Mouse (Mus musculus): Measurements from ENCODE around the gene Asz1. TPM values are rescaled to one million over a fixed set of nuclear protein-coding genes. Genes with fewer than 3 reads are reported as not detected.

The Asz1 gene
- polyA plus RNA-seq, 1 experiment, result not detected

GRCm38 (mm10) chr6:18051702-18052101 is 57.2 kb downstream of the Asz1 start:
- no peaks in the 10 kb centered on the region for H3K27me3 ChIP-seq (ENCODE audit: control insufficient read depth, insufficient read depth, low read length, poor library complexity, severe bottlenecking)
- no peaks in the 10 kb centered on the region for H3K9me3 ChIP-seq (replicated peaks; ENCODE audit: control insufficient read depth, insufficient read depth, low read length, poor library complexity, severe bottlenecking)
- H3K4me3 ChIP-seq (ENCODE audit: low read depth, low read length), result no peak overlapping the region
- H3K36me3 ChIP-seq (ENCODE audit: control insufficient read depth, insufficient read depth, low read length, poor library complexity, severe bottlenecking), result no peaks in the 10 kb centered on the region
- no peak overlapping the region for H3K27ac ChIP-seq (ENCODE audit: insufficient read depth, low read length)
- no peaks in the 10 kb centered on the region for H3K4me1 ChIP-seq (ENCODE audit: control insufficient read depth, insufficient read depth, low read length)
- H3K9ac ChIP-seq (ENCODE audit: low read depth, poor library complexity, severe bottlenecking), result no peak overlapping the region
- TF ChIP-seq EP300 (IDR thresholded peaks at IDR 0.05; ENCODE audit: insufficient read depth, low read depth, low read length), result no peak

GRCm38 (mm10) chr6:18044299-18044698 is 64.6 kb downstream of the Asz1 start:
- TF ChIP-seq EP300 (IDR thresholded peaks at IDR 0.05; ENCODE audit: insufficient read depth, low read depth, low read length), result no peak
- Histone ChIP-seq H3K9ac (ENCODE audit: low read depth, poor library complexity, severe bottlenecking) (no peak overlapping the region), H3K27me3 (ENCODE audit: control insufficient read depth, insufficient read depth, low read length, poor library complexity, severe bottlenecking) (no peaks in the 10 kb centered on the region), H3K4me1 (ENCODE audit: control insufficient read depth, insufficient read depth, low read length) (no peaks in the 10 kb centered on the region), H3K27ac (ENCODE audit: insufficient read depth, low read length) (no peak overlapping the region), H3K4me3 (ENCODE audit: low read depth, low read length) (no peak overlapping the region), H3K9me3 (replicated peaks; ENCODE audit: control insufficient read depth, insufficient read depth, low read length, poor library complexity, severe bottlenecking) (no peaks in the 10 kb centered on the region), H3K36me3 (ENCODE audit: control insufficient read depth, insufficient read depth, low read length, poor library complexity, severe bottlenecking) (no peaks in the 10 kb centered on the region)

GRCm38 (mm10) chr6:18043172-18043571 is 65.7 kb downstream of the Asz1 start:
- no peak for TF ChIP-seq POLR2A (IDR thresholded peaks at IDR 0.05; ENCODE audit: insufficient read depth, low read length)
- TF ChIP-seq CTCF (IDR thresholded peaks at IDR 0.05; ENCODE audit: low read depth, low read length), result no peak
- TF ChIP-seq EP300 (IDR thresholded peaks at IDR 0.05; ENCODE audit: insufficient read depth, low read depth, low read length), result no peak
- no peaks in the 10 kb centered on the region for H3K4me1 ChIP-seq (ENCODE audit: control insufficient read depth, insufficient read depth, low read length)
- H3K27ac ChIP-seq (ENCODE audit: insufficient read depth, low read length), result no peak overlapping the region
- H3K27me3 ChIP-seq (ENCODE audit: control insufficient read depth, insufficient read depth, low read length, poor library complexity, severe bottlenecking), result no peaks in the 10 kb centered on the region
- H3K9ac ChIP-seq (ENCODE audit: low read depth, poor library complexity, severe bottlenecking), result no peak overlapping the region
- no peaks in the 10 kb centered on the region for H3K9me3 ChIP-seq (replicated peaks; ENCODE audit: control insufficient read depth, insufficient read depth, low read length, poor library complexity, severe bottlenecking)
- H3K36me3 ChIP-seq (ENCODE audit: control insufficient read depth, insufficient read depth, low read length, poor library complexity, severe bottlenecking), result no peaks in the 10 kb centered on the region
- no peak overlapping the region for H3K4me3 ChIP-seq (ENCODE audit: low read depth, low read length)

GRCm38 (mm10) chr6:18032271-18032670 is 76.6 kb downstream of the Asz1 start:
- TF ChIP-seq CTCF (IDR thresholded peaks at IDR 0.05; ENCODE audit: low read depth, low read length), result no peak
- no peak for TF ChIP-seq EP300 (IDR thresholded peaks at IDR 0.05; ENCODE audit: insufficient read depth, low read depth, low read length)
- no peak for TF ChIP-seq POLR2A (IDR thresholded peaks at IDR 0.05; ENCODE audit: insufficient read depth, low read length)
- Histone ChIP-seq H3K27me3 (ENCODE audit: control insufficient read depth, insufficient read depth, low read length, poor library complexity, severe bottlenecking) (peaks cover 15% of the 10 kb centered on the region), H3K4me3 (ENCODE audit: low read depth, low read length) (no peak overlapping the region), H3K4me1 (ENCODE audit: control insufficient read depth, insufficient read depth, low read length) (no peaks in the 10 kb centered on the region), H3K27ac (ENCODE audit: insufficient read depth, low read length) (no peak overlapping the region), H3K9me3 (replicated peaks; ENCODE audit: control insufficient read depth, insufficient read depth, low read length, poor library complexity, severe bottlenecking) (no peaks in the 10 kb centered on the region), H3K36me3 (ENCODE audit: control insufficient read depth, insufficient read depth, low read length, poor library complexity, severe bottlenecking) (no peaks in the 10 kb centered on the region), H3K9ac (ENCODE audit: low read depth, poor library complexity, severe bottlenecking) (no peak overlapping the region)

- H3K4me3 ChIP-seq (ENCODE audit: low read depth, low read length), result peak overlapping the region; percentile 25
- no peaks in the 10 kb centered on the region for H3K9me3 ChIP-seq (replicated peaks; ENCODE audit: control insufficient read depth, insufficient read depth, low read length, poor library complexity, severe bottlenecking)
- TF ChIP-seq CTCF (IDR thresholded peaks at IDR 0.05; ENCODE audit: low read depth, low read length), result no peak
- no peak for TF ChIP-seq EP300 (IDR thresholded peaks at IDR 0.05; ENCODE audit: insufficient read depth, low read depth, low read length)
- no peak for TF ChIP-seq POLR2A (IDR thresholded peaks at IDR 0.05; ENCODE audit: insufficient read depth, low read length)
- no peaks in the 10 kb centered on the region for H3K36me3 ChIP-seq (ENCODE audit: control insufficient read depth, insufficient read depth, low read length, poor library complexity, severe bottlenecking)
- peaks cover 15% of the 10 kb centered on the region for H3K27me3 ChIP-seq (ENCODE audit: control insufficient read depth, insufficient read depth, low read length, poor library complexity, severe bottlenecking)
- H3K4me1 ChIP-seq (ENCODE audit: control insufficient read depth, insufficient read depth, low read length), result no peaks in the 10 kb centered on the region
- H3K9ac ChIP-seq (ENCODE audit: low read depth, poor library complexity, severe bottlenecking), result no peak overlapping the region
- no peak overlapping the region for H3K27ac ChIP-seq (ENCODE audit: insufficient read depth, low read length)
Measured at GRCm38 (mm10) chr6:18031509-18032010, 77.3 kb downstream of the Asz1 start.

- Histone ChIP-seq H3K9me3 (replicated peaks; ENCODE audit: control insufficient read depth, insufficient read depth, low read length, poor library complexity, severe bottlenecking) (no peaks in the 10 kb centered on the region), H3K36me3 (ENCODE audit: control insufficient read depth, insufficient read depth, low read length, poor library complexity, severe bottlenecking) (no peaks in the 10 kb centered on the region), H3K9ac (ENCODE audit: low read depth, poor library complexity, severe bottlenecking) (no peak overlapping the region), H3K27me3 (ENCODE audit: control insufficient read depth, insufficient read depth, low read length, poor library complexity, severe bottlenecking) (peaks cover 17% of the 10 kb centered on the region), H3K4me1 (ENCODE audit: control insufficient read depth, insufficient read depth, low read length) (no peaks in the 10 kb centered on the region), H3K4me3 (ENCODE audit: low read depth, low read length) (peak overlapping the region; percentile 25), H3K27ac (ENCODE audit: insufficient read depth, low read length) (no peak overlapping the region)
- TF ChIP-seq POLR2A (IDR thresholded peaks at IDR 0.05; ENCODE audit: insufficient read depth, low read length) (no peak), EP300 (IDR thresholded peaks at IDR 0.05; ENCODE audit: insufficient read depth, low read depth, low read length) (no peak), CTCF (IDR thresholded peaks at IDR 0.05; ENCODE audit: low read depth, low read length) (no peak)
Measured at GRCm38 (mm10) chr6:18030868-18031508, 77.9 kb downstream of the Asz1 start.

All from ES-Bruce4 (cell line).